8 mouse cellular contexts compared by ENCODE assay signal in the genomic region with DNA sequence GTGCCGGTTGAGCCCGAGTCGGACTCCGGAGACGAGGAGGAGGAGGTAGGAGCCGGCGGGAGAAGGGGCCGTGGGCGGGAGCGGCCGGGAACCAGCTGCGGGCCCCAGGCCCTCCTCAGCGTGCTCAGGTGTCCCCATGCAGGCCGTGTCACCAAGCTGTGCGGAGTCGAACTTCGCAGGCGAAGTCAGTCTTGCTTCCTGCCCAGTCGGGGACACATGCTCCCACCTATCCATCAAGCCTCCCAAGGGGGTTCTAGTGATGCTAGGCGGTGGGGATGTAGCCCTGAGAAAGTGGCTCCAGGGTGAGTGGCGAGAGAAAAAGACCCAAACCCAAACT. TPM values are rescaled to one million over a fixed set of nuclear protein-coding genes. Genes with fewer than 3 reads are reported as not detected.
DNase-seq lines count a peak whose midpoint lies in the region; ATAC-seq lines count a peak whose summit lies in the region.

No protein-coding gene starts in this region.

- no peaks in the 10 kb centered on the region for H3K9me3 ChIP-seq in heart, embryonic 10.5 days
- no peaks in the 10 kb centered on the region for H3K9me3 ChIP-seq in forebrain, embryonic 13.5 days (replicated peaks)
- no peaks in the 10 kb centered on the region for H3K9me3 ChIP-seq in liver, embryonic 15.5 days (replicated peaks)

- H3K4me1 ChIP-seq in heart, embryonic 10.5 days = peaks cover 16% of the 10 kb centered on the region
- peaks cover 24% of the 10 kb centered on the region for H3K4me1 ChIP-seq in forebrain, embryonic 13.5 days
- H3K4me1 ChIP-seq in liver, embryonic 15.5 days (replicated peaks) = peaks cover 27% of the 10 kb centered on the region

- H3K9ac ChIP-seq in forebrain, embryonic 13.5 days = peak overlapping the region; percentile 84
- H3K9ac ChIP-seq in liver, embryonic 15.5 days = peak overlapping the region; percentile 77

- ATAC-seq in CD4-positive, CD25-positive, alpha-beta regulatory T cell, adult 4 months = peak; percentile 52
- peak; percentile 83; the same call in 1 of the 2 replicates for ATAC-seq in forebrain, embryonic 13.5 days
- peak; percentile 68 for ATAC-seq in liver, embryonic 15.5 days (ENCODE audit: insufficient read depth)

- intact Hi-C loops in heart, postnatal 14 days (cut with DNase I) = no loop called here

- under 1% methylated on average over 21 of the region's 21 CpGs for WGBS in heart, embryonic 10.5 days
- WGBS in forebrain, embryonic 13.5 days = 0% methylated on average over 18 of the region's 21 CpGs
- 0% methylated on average over 21 of the region's 21 CpGs for WGBS in liver, embryonic 15.5 days (ENCODE audit: insufficient replicate concordance)

- peak overlapping the region; percentile 94 for H3K4me2 ChIP-seq in forebrain, embryonic 13.5 days
- H3K4me2 ChIP-seq in liver, embryonic 15.5 days = peak overlapping the region; percentile 88

- H3K27ac ChIP-seq in heart, embryonic 10.5 days = peak overlapping the region; percentile 84
- peak overlapping the region; percentile 7; the same call in 1 of the 2 replicates for H3K27ac ChIP-seq in forebrain, embryonic 13.5 days
- peak overlapping the region; percentile 89 for H3K27ac ChIP-seq in liver, embryonic 15.5 days (replicated peaks)

- peak; percentile 83 for DNase-seq in heart, embryonic 10.5 days (ENCODE audit: low spot score)
- no peak for DNase-seq in heart, postnatal 14 days
- no peak for DNase-seq in layer of hippocampus, adult 9-11 months
- DNase-seq in natural killer cell, adult 2 months (ENCODE audit: low spot score in 2 of 2) = no peak
- DNase-seq in B cell, adult 2 months = no peak

- H3K27me3 ChIP-seq in heart, embryonic 10.5 days (ENCODE audit: insufficient read depth, poor library complexity, severe bottlenecking) = no peaks in the 10 kb centered on the region
- no peaks in the 10 kb centered on the region for H3K27me3 ChIP-seq in forebrain, embryonic 13.5 days
- no peaks in the 10 kb centered on the region for H3K27me3 ChIP-seq in liver, embryonic 15.5 days

- peak overlapping the region; percentile 93 for H3K4me3 ChIP-seq in heart, embryonic 10.5 days
- H3K4me3 ChIP-seq in forebrain, embryonic 13.5 days = peak overlapping the region; percentile 84
- H3K4me3 ChIP-seq in liver, embryonic 15.5 days (replicated peaks) = peak overlapping the region; percentile 79

- peaks cover 32% of the 10 kb centered on the region for H3K36me3 ChIP-seq in heart, embryonic 10.5 days
- peaks cover 27% of the 10 kb centered on the region for H3K36me3 ChIP-seq in forebrain, embryonic 13.5 days (ENCODE audit: poor library complexity, severe bottlenecking)
- peaks cover 35% of the 10 kb centered on the region for H3K36me3 ChIP-seq in liver, embryonic 15.5 days (replicated peaks)

RNA-seq across cellular contexts. Expression of a gene that starts 0.4 kb away (rescaled TPM):
- 46.4 and 59.4 TPM in 2 replicates for polyA plus RNA-seq in heart, embryonic 10.5 days (2016; fragmentation: Nextera tagmentation; extraction: Ambion mirVana)
- total RNA-seq in heart, postnatal 14 days (2021) = 10 to 100 TPM; 12.3 to 13.7 TPM
- polyA plus RNA-seq in CD4-positive, CD25-positive, alpha-beta regulatory T cell, adult 4 months (2017; shearing (Covaris generic)) = 10 to 100 TPM; 33.4 to 61.0 TPM
- polyA plus RNA-seq in forebrain, embryonic 13.5 days (2015; fragmentation: Nextera tagmentation; extraction: Ambion mirVana) = 46.7 and 50.0 TPM in 2 replicates
- 35.7 and 37.6 TPM in 2 replicates for polyA plus RNA-seq in liver, embryonic 15.5 days (2015; fragmentation: Nextera tagmentation; extraction: Ambion mirVana)

RNA-seq across cellular contexts. Expression of a gene that starts 19.3 kb away (rescaled TPM):
- 60.3 and 69.0 TPM in 2 replicates for polyA plus RNA-seq in heart, embryonic 10.5 days (2016; fragmentation: Nextera tagmentation; extraction: Ambion mirVana)
- total RNA-seq in heart, postnatal 14 days (2021) = 10 to 100 TPM; 42.1 to 47.2 TPM
- polyA plus RNA-seq in CD4-positive, CD25-positive, alpha-beta regulatory T cell, adult 4 months (2017; shearing (Covaris generic)) = 10 to 100 TPM; 48.2 to 69.3 TPM
- 107 and 111 TPM in 2 replicates for polyA plus RNA-seq in forebrain, embryonic 13.5 days (2015; fragmentation: Nextera tagmentation; extraction: Ambion mirVana)
- 24.2 and 26.2 TPM in 2 replicates for polyA plus RNA-seq in liver, embryonic 15.5 days (2015; fragmentation: Nextera tagmentation; extraction: Ambion mirVana)

RNA-seq across cellular contexts. Expression of a gene that starts 47.5 kb away (rescaled TPM):
- polyA plus RNA-seq in heart, embryonic 10.5 days (2016; fragmentation: Nextera tagmentation; extraction: Ambion mirVana) = 6.5 and 7.3 TPM in 2 replicates
- 10 to 100 TPM; 32.1 to 36.1 TPM for total RNA-seq in heart, postnatal 14 days (2021)
- 10 to 100 TPM; 18.1 to 27.6 TPM for polyA plus RNA-seq in CD4-positive, CD25-positive, alpha-beta regulatory T cell, adult 4 months (2017; shearing (Covaris generic))
- 5.6 and 6.2 TPM in 2 replicates for polyA plus RNA-seq in forebrain, embryonic 13.5 days (2015; fragmentation: Nextera tagmentation; extraction: Ambion mirVana)
- 9.8 and 11.2 TPM in 2 replicates for polyA plus RNA-seq in liver, embryonic 15.5 days (2015; fragmentation: Nextera tagmentation; extraction: Ambion mirVana)

Comparison
In these comparisons a context has a peak if more than half of its experiments do, and no peak if none do; other contexts are left out.
1. H3K27ac ChIP-seq: peak in every context shown above with its lines; median percentile 89 in liver, embryonic 15.5 days; 84 in heart, embryonic 10.5 days; 7 in forebrain, embryonic 13.5 days.